Mouse (Mus musculus): ENCODE data around the gene Rpl14. TPM values are rescaled to one million over a fixed set of nuclear protein-coding genes. Genes with fewer than 3 reads are reported as not detected.

Rpl14 gene
- polyA plus RNA-seq, 1 experiment from 2014 or later = 488 TPM

- no peak overlapping the region for H3K27ac ChIP-seq (ENCODE audit: low read length)
- no peak overlapping the region for H3K9ac ChIP-seq (replicated peaks; ENCODE audit: low read depth)
- no peaks in the 10 kb centered on the region for H3K9me3 ChIP-seq (ENCODE audit: low read length)
- no peak overlapping the region for H3K4me3 ChIP-seq (ENCODE audit: low read depth, low read length)
- no peaks in the 10 kb centered on the region for H3K27me3 ChIP-seq (replicated peaks; ENCODE audit: insufficient read depth, low read length)
- H3K4me2 ChIP-seq (replicated peaks; ENCODE audit: low read depth, low read length) = no peak overlapping the region
- 78% methylated on average over 4 of the region's 4 CpGs for WGBS
- TF ChIP-seq CTCF (IDR thresholded peaks at IDR 0.05) = no peak
- no peak for TF ChIP-seq EP300 (IDR thresholded peaks at IDR 0.05)
- H3K4me1 ChIP-seq (ENCODE audit: insufficient read depth, low read depth, low read length) = no peaks in the 10 kb centered on the region
- H3K36me3 ChIP-seq (ENCODE audit: insufficient read depth, low read length) = no peaks in the 10 kb centered on the region
- ATAC-seq (no peak), DNase-seq (ENCODE audit: low spot score) (no peak)
Observed at GRCm38 (mm10) chr9:120595306-120595705, 24.1 kb downstream of the Rpl14 start.

- peak overlapping the region; percentile 25 for H3K4me2 ChIP-seq (replicated peaks; ENCODE audit: low read depth, low read length)
- H3K4me3 ChIP-seq (ENCODE audit: low read depth, low read length) = no peak overlapping the region
Observed at GRCm38 (mm10) chr9:120601488-120602171, 30.4 kb downstream of the Rpl14 start.

GRCm38 (mm10) chr9:120602172-120602838 lies 31.1 kb downstream of the Rpl14 start:
- ATAC-seq = peak; percentile 30

More at GRCm38 (mm10) chr9:120601488-120602171, 30.4 kb downstream of the Rpl14 start:
- Histone ChIP-seq H3K36me3 (ENCODE audit: insufficient read depth, low read length) (no peaks in the 10 kb centered on the region), H3K27me3 (replicated peaks; ENCODE audit: insufficient read depth, low read length) (no peaks in the 10 kb centered on the region), H3K9ac (replicated peaks; ENCODE audit: low read depth) (no peak overlapping the region), H3K27ac (ENCODE audit: low read length) (peak overlapping the region; percentile 57), H3K4me1 (ENCODE audit: insufficient read depth, low read depth, low read length) (no peaks in the 10 kb centered on the region), H3K9me3 (ENCODE audit: low read length) (no peaks in the 10 kb centered on the region)
- TF ChIP-seq CTCF (IDR thresholded peaks at IDR 0.05) (peak; percentile 96), EP300 (IDR thresholded peaks at IDR 0.05) (peak; percentile 46)
- ATAC-seq (peak; percentile 95), DNase-seq (ENCODE audit: low spot score) (peak; percentile 90)
- WGBS = 8% methylated on average over 17 of the region's 17 CpGs

GRCm38 (mm10) chr9:120602839-120603511 lies 31.7 kb downstream of the Rpl14 start:
- Histone ChIP-seq H3K27ac (ENCODE audit: low read length) (no peak overlapping the region), H3K4me3 (ENCODE audit: low read depth, low read length) (no peak overlapping the region), H3K36me3 (ENCODE audit: insufficient read depth, low read length) (no peaks in the 10 kb centered on the region), H3K4me2 (replicated peaks; ENCODE audit: low read depth, low read length) (0 out of 2 replicates have a peak overlapping the region, but pooled peaks have one; percentile 25), H3K27me3 (replicated peaks; ENCODE audit: insufficient read depth, low read length) (no peaks in the 10 kb centered on the region), H3K9ac (replicated peaks; ENCODE audit: low read depth) (no peak overlapping the region), H3K9me3 (ENCODE audit: low read length) (peaks cover 4% of the 10 kb centered on the region; the same call in 1 of the 2 replicates), H3K4me1 (ENCODE audit: insufficient read depth, low read depth, low read length) (no peaks in the 10 kb centered on the region)
- TF ChIP-seq EP300 (IDR thresholded peaks at IDR 0.05) = no peak
- peak; percentile 97 for TF ChIP-seq CTCF (IDR thresholded peaks at IDR 0.05)
- DNase-seq (ENCODE audit: low spot score) = peak; percentile 86
- 13% methylated on average over 23 of the region's 23 CpGs for WGBS
- ATAC-seq = peak; percentile 73

More at GRCm38 (mm10) chr9:120602172-120602838, 31.1 kb downstream of the Rpl14 start:
- no peaks in the 10 kb centered on the region for H3K36me3 ChIP-seq (ENCODE audit: insufficient read depth, low read length)
- no peaks in the 10 kb centered on the region for H3K4me1 ChIP-seq (ENCODE audit: insufficient read depth, low read depth, low read length)
- WGBS = 46% methylated on average over 17 of the region's 17 CpGs
- H3K27ac ChIP-seq (ENCODE audit: low read length) = peak overlapping the region; percentile 57
- peak overlapping the region; percentile 25 for H3K4me2 ChIP-seq (replicated peaks; ENCODE audit: low read depth, low read length)
- H3K27me3 ChIP-seq (replicated peaks; ENCODE audit: insufficient read depth, low read length) = no peaks in the 10 kb centered on the region
- H3K9ac ChIP-seq (replicated peaks; ENCODE audit: low read depth) = no peak overlapping the region
- peak; percentile 16 for DNase-seq (ENCODE audit: low spot score)
- H3K9me3 ChIP-seq (ENCODE audit: low read length) = no peaks in the 10 kb centered on the region
- H3K4me3 ChIP-seq (ENCODE audit: low read depth, low read length) = no peak overlapping the region
- TF ChIP-seq CTCF (IDR thresholded peaks at IDR 0.05) (no peak), EP300 (IDR thresholded peaks at IDR 0.05) (no peak)

- Histone ChIP-seq H3K36me3 (ENCODE audit: insufficient read depth, low read length) (no peaks in the 10 kb centered on the region), H3K4me1 (ENCODE audit: insufficient read depth, low read depth, low read length) (no peaks in the 10 kb centered on the region), H3K4me3 (ENCODE audit: low read depth, low read length) (no peak overlapping the region), H3K9me3 (ENCODE audit: low read length) (peaks cover 8% of the 10 kb centered on the region; the same call in 1 of the 2 replicates), H3K4me2 (replicated peaks; ENCODE audit: low read depth, low read length) (no peak overlapping the region), H3K27ac (ENCODE audit: low read length) (no peak overlapping the region), H3K9ac (replicated peaks; ENCODE audit: low read depth) (no peak overlapping the region), H3K27me3 (replicated peaks; ENCODE audit: insufficient read depth, low read length) (no peaks in the 10 kb centered on the region)
- DNase-seq (ENCODE audit: low spot score) = no peak
- WGBS = 47% methylated on average over 10 of the region's 10 CpGs
- no peak for ATAC-seq
- no peak for TF ChIP-seq CTCF (IDR thresholded peaks at IDR 0.05)
- TF ChIP-seq EP300 (IDR thresholded peaks at IDR 0.05) = no peak
Observed at GRCm38 (mm10) chr9:120603512-120603908, 32.3 kb downstream of the Rpl14 start.

GRCm38 (mm10) chr9:120603956-120604355 lies 32.7 kb downstream of the Rpl14 start:
- no peak for TF ChIP-seq CTCF (IDR thresholded peaks at IDR 0.05)
- TF ChIP-seq EP300 (IDR thresholded peaks at IDR 0.05) = no peak
- Histone ChIP-seq H3K27ac (ENCODE audit: low read length) (no peak overlapping the region), H3K36me3 (ENCODE audit: insufficient read depth, low read length) (no peaks in the 10 kb centered on the region), H3K4me3 (ENCODE audit: low read depth, low read length) (no peak overlapping the region), H3K27me3 (replicated peaks; ENCODE audit: insufficient read depth, low read length) (no peaks in the 10 kb centered on the region), H3K4me2 (replicated peaks; ENCODE audit: low read depth, low read length) (no peak overlapping the region), H3K4me1 (ENCODE audit: insufficient read depth, low read depth, low read length) (no peaks in the 10 kb centered on the region), H3K9me3 (ENCODE audit: low read length) (peaks cover 8% of the 10 kb centered on the region; the same call in 1 of the 2 replicates), H3K9ac (replicated peaks; ENCODE audit: low read depth) (no peak overlapping the region)
- DNase-seq (ENCODE audit: low spot score) (no peak), ATAC-seq (no peak)
- 57% methylated on average over 7 of the region's 12 CpGs for WGBS
